Mouse (Mus musculus): ENCODE results near the gene Ubfd1. TPM values are rescaled to one million over a fixed set of nuclear protein-coding genes. Genes with fewer than 3 reads are reported as not detected.
"Not testable (repeated sequence)": the region's sequence is repeated elsewhere in the genome, so short reads cannot be mapped to it uniquely, and the experiment has no call there.

Gene Ubfd1
- total RNA-seq, 2 experiments from 2014 or later = 35.0 to 38.6 TPM

- no peak for DNase-seq (ENCODE audit: low spot score)
Measured at GRCm38 (mm10) chr7:122079798-122080554, 13.0 kb downstream of the Ubfd1 start.

GRCm38 (mm10) chr7:122081071-122081470 is 14.1 kb downstream of the Ubfd1 start:
- DNase-seq (ENCODE audit: low spot score) = no peak
- intact Hi-C loops (cut with DNase I) = no loop called here

More at GRCm38 (mm10) chr7:122079798-122080554, 13.0 kb downstream of the Ubfd1 start:
- intact Hi-C loops (cut with DNase I) = no loop called here

- intact Hi-C loops (cut with DNase I) = no loop called here
- DNase-seq (ENCODE audit: low spot score) = no peak
Measured at GRCm38 (mm10) chr7:122087195-122087982, 20.4 kb downstream of the Ubfd1 start.

- intact Hi-C loops (cut with DNase I) = loop anchor here (5.0 kb wide), 1 partner anchor 62 kb away; no protein-coding TSS in a partner anchor
- no peak for DNase-seq (ENCODE audit: low spot score)
Measured at GRCm38 (mm10) chr7:122094564-122095330, 27.8 kb downstream of the Ubfd1 start.

- intact Hi-C loops (cut with DNase I) = loop anchor here (5.0 kb wide), 1 partner anchor 66 kb away; no protein-coding TSS in a partner anchor
Measured at GRCm38 (mm10) chr7:122098009-122098408, 31.0 kb downstream of the Ubfd1 start.

GRCm38 (mm10) chr7:122099222-122099621 is 32.2 kb downstream of the Ubfd1 start:
- no peak for DNase-seq (ENCODE audit: low spot score)
- intact Hi-C loops (cut with DNase I) = loop anchor here (5.0 kb wide), 1 partner anchor 67 kb away; no protein-coding TSS in a partner anchor

More at GRCm38 (mm10) chr7:122098009-122098408, 31.0 kb downstream of the Ubfd1 start:
- DNase-seq (ENCODE audit: low spot score) = no peak

GRCm38 (mm10) chr7:122101014-122101746 is 34.2 kb downstream of the Ubfd1 start:
- intact Hi-C loops (cut with DNase I) = loop anchor here (2.0 to 5.0 kb wide), 3 partner anchors 32 to 96 kb away; partner anchors contain the start of genes Dctn5 and Palb2
- DNase-seq (ENCODE audit: low spot score) = not testable (repeated sequence)

- DNase-seq (ENCODE audit: low spot score) = peak; percentile 73
- intact Hi-C loops (cut with DNase I) = loop anchor here (2.0 to 5.0 kb wide), 3 partner anchors 31 to 96 kb away; partner anchors contain the start of genes Dctn5 and Palb2
Measured at GRCm38 (mm10) chr7:122101747-122102244, 34.8 kb downstream of the Ubfd1 start, which contains the start of gene Ndufab1. Ndufab1 (minus strand) TSS chr7:122101886.

GRCm38 (mm10) chr7:122108206-122108605 is 41.2 kb downstream of the Ubfd1 start:
- no peak for DNase-seq (ENCODE audit: low spot score)
- intact Hi-C loops (cut with DNase I) = no loop called here

- intact Hi-C loops (cut with DNase I) = no loop called here
- no peak for DNase-seq (ENCODE audit: low spot score)
Measured at GRCm38 (mm10) chr7:122123518-122123917, 56.5 kb downstream of the Ubfd1 start.

- intact Hi-C loops (cut with DNase I) = no loop called here
- DNase-seq (ENCODE audit: low spot score) = no peak
Measured at GRCm38 (mm10) chr7:122125636-122126035, 58.7 kb downstream of the Ubfd1 start.

- intact Hi-C loops (cut with DNase I) = no loop called here
- DNase-seq (ENCODE audit: low spot score) = no peak
Measured at GRCm38 (mm10) chr7:122126946-122127345, 60.0 kb downstream of the Ubfd1 start.

Other genes starting within 250 kb of the Ubfd1 start
- gene Scnn1b, start 202.1 kb upstream of the Ubfd1 start, total RNA-seq (2021) = not detected
- gene Cog7, start 85.5 kb upstream of the Ubfd1 start, total RNA-seq (2021) = 10 to 100 TPM; 13.8 to 15.2 TPM
- 10 to 100 TPM; 25.7 to 26.9 TPM for gene Gga2, start 46.0 kb upstream of the Ubfd1 start, total RNA-seq (2021)
- gene Ears2, start 88 bp downstream of the Ubfd1 start, total RNA-seq (2021) = 10 to 100 TPM; 11.3 to 12.6 TPM
- gene Ndufab1, start 34.7 kb downstream of the Ubfd1 start, total RNA-seq (2021) = 1,000 to 10,000 TPM; 1,585 to 1,678 TPM
- gene Palb2, start 65.8 kb downstream of the Ubfd1 start, total RNA-seq (2021) = under 1 TPM; 0.52 to 0.70 TPM
- 10 to 100 TPM; 25.8 to 28.6 TPM for gene Dctn5, start 65.9 kb downstream of the Ubfd1 start, total RNA-seq (2021)
- 1 to 10 TPM in 1 of 2 experiments, under 1 TPM in 1; 0.81 to 1.2 TPM for gene Plk1, start 92.3 kb downstream of the Ubfd1 start, total RNA-seq (2021)
- not detected for gene Ern2, start 119.0 kb downstream of the Ubfd1 start, total RNA-seq (2021)
- 1 to 10 TPM; 2.5 to 3.0 TPM for gene Chp2, start 152.3 kb downstream of the Ubfd1 start, total RNA-seq (2021)
- gene Prkcb, start 221.6 kb downstream of the Ubfd1 start, total RNA-seq (2021) = 1 to 10 TPM; 3.2 to 3.7 TPM